Mouse (Mus musculus): Measurements from ENCODE around the gene Mvp. TPM values are rescaled to one million over a fixed set of nuclear protein-coding genes. Genes with fewer than 3 reads are reported as not detected.

Gene Mvp
- 5.3 and 7.1 TPM in 2 replicates for polyA plus RNA-seq (2015; fragmentation: Nextera tagmentation; extraction: Ambion mirVana)

GRCm38 (mm10) chr7:127014320-127014719, at the start of gene Mvp:
Gene Mvp (minus strand): TSS chr7:127014621.
- H3K4me3 ChIP-seq, result peak within 1 kb of the TSS; percentile 72
- no peak for ATAC-seq (ENCODE audit: insufficient number of reproducible peaks, insufficient read depth, low FRiP score, low TSS enrichment, low read depth)
- H3K9ac ChIP-seq, result peak within 1 kb of the TSS; percentile 93
- peak within 1 kb of the TSS; percentile 96; the same call in 1 of the 2 replicates for H3K27ac ChIP-seq
- H3K9me3 ChIP-seq, result no peaks in the 10 kb centered on the region
- no peaks in the 10 kb centered on the region for H3K27me3 ChIP-seq
- H3K36me3 ChIP-seq, result peaks cover 54% of the 10 kb centered on the region
- peaks cover 42% of the 10 kb centered on the region for H3K4me1 ChIP-seq
- peak within 1 kb of the TSS; percentile 92 for H3K4me2 ChIP-seq
- 52% methylated on average over 11 of the region's 11 CpGs for WGBS

- no peak overlapping the region for H3K27ac ChIP-seq
- H3K4me2 ChIP-seq, result no peak overlapping the region
- ATAC-seq (ENCODE audit: insufficient number of reproducible peaks, insufficient read depth, low FRiP score, low TSS enrichment, low read depth), result no peak
- 70% methylated on average over 5 of the region's 5 CpGs for WGBS
- H3K4me1 ChIP-seq, result no peaks in the 10 kb centered on the region
- H3K4me3 ChIP-seq, result no peak overlapping the region
- H3K27me3 ChIP-seq, result peaks cover 8% of the 10 kb centered on the region; the same call in 1 of the 2 replicates
- H3K9me3 ChIP-seq, result no peaks in the 10 kb centered on the region
- no peaks in the 10 kb centered on the region for H3K36me3 ChIP-seq
- no peak overlapping the region for H3K9ac ChIP-seq
These were observed 40.7 kb upstream of the Mvp start for GRCm38 (mm10) chr7:127055026-127055585.

GRCm38 (mm10) chr7:127041851-127042672, 27.6 kb upstream of the Mvp start, which contains the start of gene Kif22:
Gene Kif22 (minus strand): TSS chr7:127042471.
- WGBS, result under 1% methylated on average over 52 of the region's 53 CpGs

GRCm38 (mm10) chr7:127031244-127031643, 16.8 kb upstream of the Mvp start:
- Histone ChIP-seq H3K27ac (no peak overlapping the region), H3K4me2 (no peak overlapping the region), H3K9ac (no peak overlapping the region), H3K4me1 (peaks cover 8% of the 10 kb centered on the region), H3K9me3 (no peaks in the 10 kb centered on the region), H3K4me3 (no peak overlapping the region), H3K27me3 (no peaks in the 10 kb centered on the region), H3K36me3 (peaks cover 70% of the 10 kb centered on the region)
- 97% methylated on average over 1 of the region's 1 CpGs for WGBS
- ATAC-seq (ENCODE audit: insufficient number of reproducible peaks, insufficient read depth, low FRiP score, low TSS enrichment, low read depth), result no peak

More at GRCm38 (mm10) chr7:127041851-127042672, 27.6 kb upstream of the Mvp start, which contains the start of gene Kif22:
- peaks cover 19% of the 10 kb centered on the region for H3K4me1 ChIP-seq
- H3K4me2 ChIP-seq, result peak within 1 kb of the TSS; percentile 84
- H3K9me3 ChIP-seq, result no peaks in the 10 kb centered on the region
- peak; percentile 56; the same call in 1 of the 2 replicates for ATAC-seq (ENCODE audit: insufficient number of reproducible peaks, insufficient read depth, low FRiP score, low TSS enrichment, low read depth)
- peak within 1 kb of the TSS; percentile 68 for H3K27ac ChIP-seq
- no peaks in the 10 kb centered on the region for H3K27me3 ChIP-seq
- H3K4me3 ChIP-seq, result peak within 1 kb of the TSS; percentile 68
- peaks cover 22% of the 10 kb centered on the region for H3K36me3 ChIP-seq
- H3K9ac ChIP-seq, result peak within 1 kb of the TSS; percentile 78

GRCm38 (mm10) chr7:127030172-127030571, 15.8 kb upstream of the Mvp start:
- H3K9ac ChIP-seq, result no peak overlapping the region
- no peak for ATAC-seq (ENCODE audit: insufficient number of reproducible peaks, insufficient read depth, low FRiP score, low TSS enrichment, low read depth)
- H3K4me3 ChIP-seq, result no peak overlapping the region
- 96% methylated on average over 1 of the region's 1 CpGs for WGBS
- no peaks in the 10 kb centered on the region for H3K9me3 ChIP-seq
- no peaks in the 10 kb centered on the region for H3K27me3 ChIP-seq
- H3K4me1 ChIP-seq, result peaks cover 8% of the 10 kb centered on the region
- peaks cover 61% of the 10 kb centered on the region for H3K36me3 ChIP-seq
- H3K4me2 ChIP-seq, result no peak overlapping the region
- H3K27ac ChIP-seq, result no peak overlapping the region

- no peaks in the 10 kb centered on the region for H3K27me3 ChIP-seq
- H3K9ac ChIP-seq, result peak overlapping the region; percentile 75
- peaks cover 31% of the 10 kb centered on the region for H3K4me1 ChIP-seq
- H3K4me2 ChIP-seq, result peak overlapping the region; percentile 58
- peaks cover 60% of the 10 kb centered on the region for H3K36me3 ChIP-seq
- no peak for ATAC-seq (ENCODE audit: insufficient number of reproducible peaks, insufficient read depth, low FRiP score, low TSS enrichment, low read depth)
- no peaks in the 10 kb centered on the region for H3K9me3 ChIP-seq
- 60% methylated on average over 8 of the region's 8 CpGs for WGBS
- peak overlapping the region; percentile 99 for H3K27ac ChIP-seq
- H3K4me3 ChIP-seq, result peak overlapping the region; percentile 72
These were observed 13.5 kb upstream of the Mvp start for GRCm38 (mm10) chr7:127027885-127028284.

GRCm38 (mm10) chr7:127026984-127027726, 12.7 kb upstream of the Mvp start, which contains the start of gene Maz:
Gene Maz (minus strand): TSS chr7:127027037.
- WGBS, result under 1% methylated on average over 42 of the region's 63 CpGs
- ATAC-seq (ENCODE audit: insufficient number of reproducible peaks, insufficient read depth, low FRiP score, low TSS enrichment, low read depth), result peak; percentile 90
- Histone ChIP-seq H3K4me2 (peak within 1 kb of the TSS; percentile 97), H3K9me3 (no peaks in the 10 kb centered on the region), H3K4me1 (peaks cover 38% of the 10 kb centered on the region), H3K27ac (peak within 1 kb of the TSS; percentile 99), H3K36me3 (peaks cover 60% of the 10 kb centered on the region), H3K27me3 (no peaks in the 10 kb centered on the region), H3K4me3 (peak within 1 kb of the TSS; percentile 72), H3K9ac (peak within 1 kb of the TSS; percentile 99)

GRCm38 (mm10) chr7:127026616-127026983, 12.2 kb upstream of the Mvp start:
- Histone ChIP-seq H3K9ac (peak overlapping the region; percentile 99), H3K4me1 (peaks cover 44% of the 10 kb centered on the region), H3K9me3 (no peaks in the 10 kb centered on the region), H3K4me3 (peak overlapping the region; percentile 72), H3K27ac (peak overlapping the region; percentile 99), H3K36me3 (peaks cover 57% of the 10 kb centered on the region), H3K27me3 (no peaks in the 10 kb centered on the region), H3K4me2 (peak overlapping the region; percentile 97)
- ATAC-seq (ENCODE audit: insufficient number of reproducible peaks, insufficient read depth, low FRiP score, low TSS enrichment, low read depth), result no peak; the same call in 1 of the 2 replicates
- WGBS, result 2% methylated on average over 14 of the region's 48 CpGs

- Histone ChIP-seq H3K4me1 (peaks cover 48% of the 10 kb centered on the region), H3K27ac (peak overlapping the region; percentile 99), H3K4me2 (peak overlapping the region; percentile 97), H3K9ac (peak overlapping the region; percentile 99), H3K27me3 (no peaks in the 10 kb centered on the region), H3K36me3 (peaks cover 53% of the 10 kb centered on the region), H3K4me3 (peak overlapping the region; percentile 72), H3K9me3 (no peaks in the 10 kb centered on the region)
- WGBS, result 0% methylated on average over 23 of the region's 48 CpGs
- ATAC-seq (ENCODE audit: insufficient number of reproducible peaks, insufficient read depth, low FRiP score, low TSS enrichment, low read depth), result peak; percentile 8; the same call in 1 of the 2 replicates
These were observed 11.8 kb upstream of the Mvp start for GRCm38 (mm10) chr7:127026161-127026600.

- Histone ChIP-seq H3K4me2 (peak overlapping the region; percentile 97), H3K27ac (peak overlapping the region; percentile 99)
These were observed 11.2 kb upstream of the Mvp start for GRCm38 (mm10) chr7:127025556-127026160.

More at GRCm38 (mm10) chr7:127025556-127026160, 11.2 kb upstream of the Mvp start:
- peak overlapping the region; percentile 99 for H3K9ac ChIP-seq
- under 1% methylated on average over 53 of the region's 65 CpGs for WGBS
- peaks cover 50% of the 10 kb centered on the region for H3K4me1 ChIP-seq
- H3K36me3 ChIP-seq, result peaks cover 48% of the 10 kb centered on the region
- H3K27me3 ChIP-seq, result no peaks in the 10 kb centered on the region
- H3K4me3 ChIP-seq, result peak overlapping the region; percentile 72
- no peaks in the 10 kb centered on the region for H3K9me3 ChIP-seq
- no peak for ATAC-seq (ENCODE audit: insufficient number of reproducible peaks, insufficient read depth, low FRiP score, low TSS enrichment, low read depth)
